Mouse (Mus musculus) liver, embryonic 13.5 days (tissue): ENCODE measurements around the gene Lgalsl. TPM values are rescaled to one million over a fixed set of nuclear protein-coding genes. Genes with fewer than 3 reads are reported as not detected.

Experiments used
- ATAC-seq: fragments of 200-750 bp; cut with Nextera tagmentation; 2 replicates; pipeline ENCODE4 v1.8.0; 2017; ENCODE audit warnings: low read depth, mild to moderate bottlenecking, moderate number of reproducible peaks, moderate library complexity
- DNase-seq: peaks from one replicate; pipeline ENCODE4 v3.0.0; 2022
- H3K27ac ChIP-seq: fragments of 300-500 bp; sonication (generic); 2 replicates; pipeline ENCODE4 v1.5.1; 2015; ENCODE audit warnings: moderate library complexity, mild to moderate bottlenecking, inconsistent platforms
- H3K27me3 ChIP-seq: fragments of 300-500 bp; sonication (generic); 2 replicates; pipeline ENCODE4 v1.6.1; 2015; ENCODE audit warnings: mild to moderate bottlenecking, inconsistent platforms
- H3K36me3 ChIP-seq: fragments of 300-500 bp; sonication (generic); 2 replicates; pipeline ENCODE4 v1.6.1; 2015; ENCODE audit warnings: mild to moderate bottlenecking, inconsistent platforms
- H3K4me1 ChIP-seq: fragments of 300-500 bp; sonication (generic); replicated peaks from 2 replicates; pipeline ENCODE4 v1.6.1; 2015; ENCODE audit warnings: inconsistent platforms
- H3K4me2 ChIP-seq: fragments of 300-500 bp; sonication (generic); 2 replicates; pipeline ENCODE4 v1.6.1; 2015; ENCODE audit warnings: inconsistent platforms, mild to moderate bottlenecking, moderate library complexity
- H3K4me3 ChIP-seq: fragments of 300-500 bp; sonication (generic); replicated peaks from 2 replicates; pipeline ENCODE4 v1.5.1; 2015; ENCODE audit warnings: mild to moderate bottlenecking, inconsistent platforms
- H3K9ac ChIP-seq: fragments of 300-500 bp; sonication (generic); 2 replicates; pipeline ENCODE4 v1.6.1; 2015; ENCODE audit warnings: mild to moderate bottlenecking, inconsistent platforms
- H3K9me3 ChIP-seq: fragments of 300-500 bp; sonication (generic); replicated peaks from 2 replicates; pipeline ENCODE4 v1.6.1; 2016; ENCODE audit warnings: inconsistent platforms
- WGBS: fragments of 180-500 bp; shearing (Covaris S2); methylation state at CpG from one replicate; pipeline ENCODE4 v1.1.7; 2015; ENCODE audit not compliant: insufficient replicate concordance; 5-methylcytosine and 5-hydroxymethylcytosine counted together
- polyA plus RNA-seq: library from polyadenylated mRNA; unstranded; fragments of >200 nt; fragmentation: Nextera tagmentation; extraction: Ambion mirVana; gene quantifications from 2 replicates; pipeline ENCODE4 v1.2.1, GENCODE M21; 2015

Lgalsl gene
- polyA plus RNA-seq, result 10.0 and 12.5 TPM in 2 replicates

DNA sequence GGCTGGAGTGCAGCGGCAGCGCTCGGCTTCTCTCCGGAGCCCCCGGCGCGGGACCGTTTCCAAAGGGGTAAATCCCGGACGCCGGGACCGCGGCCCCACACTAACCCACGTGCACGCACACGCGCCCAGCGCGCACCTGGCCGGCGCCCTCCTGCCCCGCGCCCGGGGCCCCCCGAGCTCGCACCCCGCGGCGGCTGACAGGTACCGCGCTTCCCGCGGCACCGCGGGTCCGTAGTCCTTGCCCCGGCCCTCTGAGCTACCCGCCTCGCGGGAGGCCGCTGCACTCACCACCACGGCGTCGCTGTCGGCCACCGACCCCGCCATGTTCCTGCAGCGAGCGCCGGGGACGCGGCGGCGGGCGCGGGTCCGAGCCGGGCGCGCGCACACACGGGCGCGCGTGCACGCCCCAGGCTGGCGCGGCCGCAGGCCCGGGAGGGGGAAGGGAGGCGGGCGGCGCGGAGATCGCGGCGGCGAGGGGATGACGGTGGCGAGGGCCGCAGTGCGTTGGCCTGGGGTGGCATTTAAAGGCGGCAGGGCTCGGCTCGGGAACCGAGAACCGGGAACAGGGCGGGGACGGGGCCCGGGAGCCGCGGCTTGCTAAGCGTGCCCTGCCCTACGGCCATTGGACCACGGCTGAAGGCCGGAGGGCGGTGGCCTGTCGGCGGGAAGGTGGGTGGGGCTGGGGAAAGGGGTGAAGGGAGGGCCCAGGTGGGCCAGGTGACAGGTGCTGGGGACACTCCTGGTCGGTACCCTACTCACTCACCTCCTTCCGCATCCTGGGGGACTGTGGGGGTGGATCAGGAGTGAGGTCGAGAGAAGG lies at the start of gene Lgalsl:
Lgalsl (minus strand) TSS at position 371 of the 820 bp plus-strand sequence.
- Histone ChIP-seq H3K36me3 (peaks cover 4% of the 10 kb centered on the region; the same call in 1 of the 2 replicates), H3K4me2 (peak within 1 kb of the TSS; percentile 93), H3K27ac (peak within 1 kb of the TSS; percentile 61), H3K27me3 (peaks cover 50% of the 10 kb centered on the region), H3K9ac (peak within 1 kb of the TSS; percentile 84), H3K9me3 (no peaks in the 10 kb centered on the region), H3K4me1 (peaks cover 23% of the 10 kb centered on the region), H3K4me3 (peak within 1 kb of the TSS; percentile 85)
- peak; percentile 87 for ATAC-seq
- peak; percentile 48 for DNase-seq
- under 1% methylated on average over 100 of the region's 102 CpGs for WGBS

DNA sequence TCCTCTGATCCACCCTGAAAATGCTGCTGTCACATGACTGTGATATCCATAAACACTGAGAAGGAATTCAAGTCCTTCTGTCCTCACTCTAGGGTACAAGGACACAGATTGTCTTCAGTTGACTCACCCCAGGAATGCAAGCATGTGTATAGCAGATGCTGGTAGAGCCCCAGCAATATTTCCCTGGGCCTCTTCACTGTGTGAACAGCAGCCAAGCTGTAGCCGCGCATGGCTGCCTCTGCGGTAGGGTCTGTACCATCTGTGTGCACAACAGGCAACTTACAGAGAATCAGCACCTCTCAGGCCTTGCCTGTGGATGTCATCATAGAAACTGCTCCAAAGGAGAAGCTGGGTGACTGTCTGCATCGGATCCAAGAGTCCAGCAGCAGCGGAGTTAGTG lies 47.8 kb upstream of the Lgalsl start:
- H3K4me3 ChIP-seq, result no peak overlapping the region
- no peak for DNase-seq
- no peaks in the 10 kb centered on the region for H3K4me1 ChIP-seq
- peaks cover 4% of the 10 kb centered on the region; the same call in 1 of the 2 replicates for H3K27me3 ChIP-seq
- no peak overlapping the region for H3K27ac ChIP-seq
- H3K9ac ChIP-seq, result no peak overlapping the region
- H3K36me3 ChIP-seq, result no peaks in the 10 kb centered on the region
- no peaks in the 10 kb centered on the region for H3K9me3 ChIP-seq
- no peak for ATAC-seq
- H3K4me2 ChIP-seq, result no peak overlapping the region
- 78% methylated on average over 5 of the region's 5 CpGs for WGBS

DNA sequence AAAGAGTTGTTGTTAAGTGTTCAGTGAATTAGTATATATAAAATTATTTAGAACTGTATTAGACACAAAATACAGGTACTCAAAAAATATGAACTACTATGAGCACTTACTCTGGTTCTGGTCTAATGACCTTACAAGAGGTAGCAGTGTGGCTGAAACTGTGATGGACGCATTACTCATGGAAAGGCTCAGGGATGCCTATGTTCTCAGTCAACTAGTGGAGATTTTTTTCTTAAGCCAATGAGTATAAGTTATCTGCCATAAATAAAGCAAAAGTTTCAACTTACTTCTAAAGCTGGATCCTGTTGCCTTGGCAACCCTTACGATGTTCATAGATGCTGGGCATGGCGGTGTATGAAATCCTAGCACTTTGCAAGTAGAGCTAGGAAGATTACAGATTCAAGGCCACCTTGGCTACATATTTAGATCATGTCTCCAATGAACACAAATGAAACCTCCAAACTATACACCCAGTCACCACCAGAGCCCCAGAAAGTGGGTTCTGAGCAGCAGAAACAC lies 46.8 kb upstream of the Lgalsl start:
- H3K27ac ChIP-seq, result no peak overlapping the region
- H3K9ac ChIP-seq, result no peak overlapping the region
- no peak overlapping the region for H3K4me3 ChIP-seq
- no peaks in the 10 kb centered on the region for H3K4me1 ChIP-seq
- DNase-seq (no peak), ATAC-seq (no peak)
- WGBS, result 77% methylated on average over 3 of the region's 3 CpGs
- no peak overlapping the region for H3K4me2 ChIP-seq
- peaks cover 4% of the 10 kb centered on the region; the same call in 1 of the 2 replicates for H3K27me3 ChIP-seq
- no peaks in the 10 kb centered on the region for H3K36me3 ChIP-seq
- no peaks in the 10 kb centered on the region for H3K9me3 ChIP-seq

DNA sequence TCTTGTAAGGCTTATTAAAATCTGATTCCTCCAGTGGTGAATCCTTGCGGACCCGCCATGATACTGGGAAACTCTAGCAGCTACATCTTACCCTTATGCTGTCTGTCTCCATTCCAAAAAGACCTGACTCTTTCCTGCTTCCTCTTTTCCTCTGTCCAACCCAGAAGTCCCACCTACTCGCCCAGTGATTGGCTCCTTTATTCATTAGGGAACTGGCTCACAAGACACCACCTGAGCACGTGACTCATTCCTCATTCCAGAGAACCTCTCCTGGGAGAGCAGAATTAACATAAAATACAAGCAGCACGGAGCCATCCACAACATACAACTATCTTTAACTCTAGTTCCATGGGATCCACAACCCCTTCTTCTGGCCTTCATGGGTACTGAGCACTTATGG lies 42.5 kb upstream of the Lgalsl start:
- Histone ChIP-seq H3K27me3 (peaks cover 4% of the 10 kb centered on the region; the same call in 1 of the 2 replicates), H3K36me3 (no peaks in the 10 kb centered on the region), H3K4me2 (no peak overlapping the region), H3K4me1 (peaks cover 6% of the 10 kb centered on the region), H3K9ac (no peak overlapping the region), H3K9me3 (no peaks in the 10 kb centered on the region), H3K27ac (no peak overlapping the region), H3K4me3 (no peak overlapping the region)
- DNase-seq, result no peak
- no peak for ATAC-seq
- WGBS, result 48% methylated on average over 5 of the region's 5 CpGs

DNA sequence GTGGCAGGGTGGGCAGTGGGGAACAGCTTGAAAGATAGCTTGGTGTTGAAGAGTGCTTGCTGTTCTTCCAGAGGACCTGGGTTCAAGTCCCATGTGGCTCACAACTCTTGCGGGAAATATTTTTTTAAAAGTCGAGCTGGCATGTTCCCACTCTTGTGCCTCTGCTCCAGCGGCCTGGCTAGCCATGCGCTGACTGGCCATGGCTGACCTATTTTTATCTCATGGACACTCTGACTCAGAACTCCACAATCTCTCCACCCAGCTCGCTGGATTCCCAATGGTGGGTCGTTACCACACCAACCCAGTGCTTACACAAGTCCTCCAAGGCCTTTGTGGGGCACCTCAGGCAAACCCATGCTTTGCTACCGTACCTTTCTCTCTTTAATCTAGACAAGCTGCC lies 42.1 kb upstream of the Lgalsl start:
- DNase-seq (no peak), ATAC-seq (no peak)
- Histone ChIP-seq H3K4me1 (peaks cover 6% of the 10 kb centered on the region), H3K9me3 (no peaks in the 10 kb centered on the region), H3K9ac (no peak overlapping the region), H3K27me3 (peaks cover 4% of the 10 kb centered on the region; the same call in 1 of the 2 replicates), H3K4me3 (no peak overlapping the region), H3K4me2 (no peak overlapping the region), H3K27ac (no peak overlapping the region), H3K36me3 (no peaks in the 10 kb centered on the region)
- WGBS, result 68% methylated on average over 7 of the region's 7 CpGs

DNA sequence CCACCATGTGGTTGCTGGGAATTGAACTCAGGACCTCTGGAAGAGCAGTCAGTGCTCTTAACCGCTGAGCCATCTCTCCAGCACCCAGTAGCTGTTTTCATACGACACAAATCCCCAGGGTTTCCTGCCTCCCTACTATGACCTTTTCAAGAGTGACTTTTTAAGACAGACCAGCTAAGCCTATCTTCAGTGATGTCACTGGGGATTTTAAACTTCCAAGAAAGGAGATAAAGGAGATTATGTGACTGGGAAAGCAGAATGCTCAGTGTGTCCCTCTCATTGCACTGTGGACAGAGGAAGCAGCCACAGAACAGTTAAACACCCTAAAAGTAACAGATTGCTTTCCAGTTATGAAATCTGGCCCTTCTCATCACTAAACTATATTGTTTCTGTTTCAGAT lies 41.6 kb upstream of the Lgalsl start:
- ATAC-seq (no peak), DNase-seq (no peak)
- Histone ChIP-seq H3K9ac (no peak overlapping the region), H3K4me1 (peaks cover 6% of the 10 kb centered on the region), H3K27ac (no peak overlapping the region), H3K4me3 (no peak overlapping the region), H3K36me3 (no peaks in the 10 kb centered on the region), H3K27me3 (peaks cover 4% of the 10 kb centered on the region; the same call in 1 of the 2 replicates), H3K9me3 (no peaks in the 10 kb centered on the region), H3K4me2 (no peak overlapping the region)
- 67% methylated on average over 2 of the region's 2 CpGs for WGBS

DNA sequence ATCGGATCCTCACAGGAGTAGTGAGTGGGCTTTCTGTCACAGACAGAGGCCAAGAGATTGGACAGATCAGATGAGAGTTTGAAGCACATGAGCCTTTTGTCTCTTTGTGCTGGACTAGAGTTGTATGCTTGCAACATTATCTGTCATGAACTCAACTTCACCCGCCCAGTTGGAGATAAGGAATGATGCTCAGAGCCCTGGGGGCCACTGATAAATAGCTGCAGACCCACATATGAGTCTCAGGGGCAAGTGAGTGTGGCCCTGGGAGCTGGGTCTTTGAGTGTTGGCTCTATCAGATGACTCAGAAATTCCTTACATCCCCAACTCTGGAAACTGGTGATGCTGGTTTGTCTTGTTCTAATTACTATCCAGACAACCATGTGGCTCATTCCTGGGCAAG lies 39.1 kb upstream of the Lgalsl start:
- 16% methylated on average over 2 of the region's 2 CpGs for WGBS
- H3K4me1 ChIP-seq, result peaks cover 6% of the 10 kb centered on the region
- H3K4me2 ChIP-seq, result no peak overlapping the region
- no peaks in the 10 kb centered on the region for H3K9me3 ChIP-seq
- H3K27ac ChIP-seq, result no peak overlapping the region
- ATAC-seq (peak; percentile 69), DNase-seq (peak; percentile 6)
- no peaks in the 10 kb centered on the region for H3K36me3 ChIP-seq
- H3K27me3 ChIP-seq, result peaks cover 1% of the 10 kb centered on the region; the same call in 1 of the 2 replicates
- H3K9ac ChIP-seq, result no peak overlapping the region
- H3K4me3 ChIP-seq, result no peak overlapping the region

DNA sequence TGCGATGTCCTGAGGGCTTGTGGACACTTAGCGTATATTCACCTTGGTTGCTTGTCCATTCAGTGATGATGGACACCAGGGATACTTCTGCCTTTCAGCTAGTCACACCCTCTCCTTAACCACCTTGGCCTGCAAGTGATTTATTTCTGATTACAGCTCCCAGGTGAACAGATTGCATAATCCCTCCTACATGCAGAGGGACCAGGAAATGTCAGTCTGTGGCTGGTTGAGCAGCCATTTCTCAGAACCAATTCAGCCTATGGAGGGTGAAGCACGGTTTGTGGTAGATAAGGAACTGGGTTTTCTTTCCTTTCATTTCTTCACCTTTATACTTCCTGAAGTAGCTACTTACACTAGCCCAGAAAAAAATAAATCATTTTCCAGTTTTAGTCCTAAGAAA lies 34.6 kb upstream of the Lgalsl start:
- ATAC-seq (no peak), DNase-seq (no peak)
- peaks cover 8% of the 10 kb centered on the region; the same call in 1 of the 2 replicates for H3K27me3 ChIP-seq
- H3K9ac ChIP-seq, result no peak overlapping the region
- H3K4me1 ChIP-seq, result peaks cover 6% of the 10 kb centered on the region
- H3K27ac ChIP-seq, result no peak overlapping the region
- 62% methylated on average over 3 of the region's 3 CpGs for WGBS
- no peak overlapping the region for H3K4me3 ChIP-seq
- H3K9me3 ChIP-seq, result no peaks in the 10 kb centered on the region
- H3K4me2 ChIP-seq, result no peak overlapping the region
- H3K36me3 ChIP-seq, result no peaks in the 10 kb centered on the region

DNA sequence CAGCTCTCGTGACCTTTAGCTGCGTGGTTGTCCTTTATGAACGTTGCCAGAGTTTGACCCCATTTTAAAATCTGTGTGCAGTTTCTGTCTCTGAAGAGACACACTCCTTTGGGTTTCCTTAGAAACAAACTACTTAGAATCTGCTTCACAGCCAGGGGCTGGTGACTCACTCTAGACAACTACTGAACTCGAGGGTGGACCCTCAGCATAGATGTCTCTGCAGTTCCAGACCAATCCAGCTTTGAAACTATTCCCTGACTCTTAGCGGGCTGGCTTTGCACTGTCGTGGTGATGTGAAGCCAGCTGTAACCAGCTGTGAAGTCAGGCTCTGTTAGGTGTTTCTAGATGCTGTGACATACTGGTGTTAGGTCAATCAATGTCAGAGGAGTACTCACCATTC lies 33.8 kb upstream of the Lgalsl start:
- Histone ChIP-seq H3K4me3 (no peak overlapping the region), H3K27me3 (peaks cover 11% of the 10 kb centered on the region; the same call in 1 of the 2 replicates), H3K9ac (no peak overlapping the region), H3K4me2 (no peak overlapping the region), H3K9me3 (no peaks in the 10 kb centered on the region), H3K36me3 (no peaks in the 10 kb centered on the region), H3K4me1 (peaks cover 2% of the 10 kb centered on the region), H3K27ac (no peak overlapping the region)
- no peak for DNase-seq
- WGBS, result 53% methylated on average over 6 of the region's 6 CpGs
- no peak for ATAC-seq

DNA sequence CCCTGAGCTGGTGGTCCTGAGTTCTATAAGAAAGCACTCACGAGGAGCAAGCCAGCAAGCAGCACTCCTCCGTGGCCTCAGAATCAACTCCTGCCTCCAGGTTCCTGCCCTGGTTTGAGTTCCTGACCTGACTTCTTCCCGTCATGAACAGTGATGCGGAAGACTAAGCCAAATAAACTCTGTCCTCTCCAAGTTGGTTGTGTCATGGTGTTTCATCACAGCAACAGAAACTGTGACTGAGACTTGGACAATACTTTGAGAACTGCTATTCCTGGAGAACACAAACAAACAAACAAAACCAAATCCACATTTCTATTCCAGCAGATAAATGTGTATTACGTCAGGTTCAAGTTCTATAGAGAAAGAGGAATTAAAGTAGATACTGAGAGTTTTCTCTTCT lies 31.2 kb upstream of the Lgalsl start:
- H3K4me1 ChIP-seq, result no peaks in the 10 kb centered on the region
- no peaks in the 10 kb centered on the region for H3K9me3 ChIP-seq
- H3K36me3 ChIP-seq, result no peaks in the 10 kb centered on the region
- no peak for DNase-seq
- 56% methylated on average over 5 of the region's 5 CpGs for WGBS
- H3K27ac ChIP-seq, result no peak overlapping the region
- peaks cover 11% of the 10 kb centered on the region; the same call in 1 of the 2 replicates for H3K27me3 ChIP-seq
- no peak overlapping the region for H3K4me3 ChIP-seq
- H3K9ac ChIP-seq, result no peak overlapping the region
- no peak for ATAC-seq
- H3K4me2 ChIP-seq, result no peak overlapping the region

DNA sequence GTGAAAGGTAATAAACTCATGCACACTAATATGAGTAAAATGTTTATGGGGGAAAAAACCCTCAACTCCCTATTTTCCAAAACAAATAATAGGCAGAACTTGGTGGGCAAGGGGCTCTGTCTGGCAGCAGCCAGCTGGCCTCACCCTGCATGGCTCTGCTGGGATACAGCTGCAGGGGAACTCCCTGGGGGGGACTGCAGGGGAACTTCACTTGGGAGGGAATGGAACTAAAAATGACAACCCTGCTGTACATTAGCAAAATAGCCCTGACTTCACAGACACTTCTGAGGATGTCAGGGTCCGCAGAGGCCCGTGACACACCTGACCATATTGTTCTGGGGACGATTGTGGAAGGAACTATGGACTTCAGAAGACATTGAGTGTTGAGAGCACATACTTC lies 29.5 kb upstream of the Lgalsl start:
- DNase-seq (no peak), ATAC-seq (no peak)
- no peaks in the 10 kb centered on the region for H3K36me3 ChIP-seq
- WGBS, result 60% methylated on average over 3 of the region's 3 CpGs
- no peaks in the 10 kb centered on the region for H3K4me1 ChIP-seq
- no peak overlapping the region for H3K9ac ChIP-seq
- peaks cover 11% of the 10 kb centered on the region; the same call in 1 of the 2 replicates for H3K27me3 ChIP-seq
- no peak overlapping the region for H3K27ac ChIP-seq
- no peak overlapping the region for H3K4me2 ChIP-seq
- no peaks in the 10 kb centered on the region for H3K9me3 ChIP-seq
- H3K4me3 ChIP-seq, result no peak overlapping the region
